Mouse (Mus musculus) cortical plate, adult 2 months (tissue): Measurements from ENCODE around the gene Neurl1b. TPM values are rescaled to one million over a fixed set of nuclear protein-coding genes. Genes with fewer than 3 reads are reported as not detected.

Experiments
- H3K27ac ChIP-seq: fragments of 200-500 bp; 2 replicates; pipeline ENCODE4 v1.5.1; 2012; ENCODE audit warnings: low read length, control low read depth, inconsistent platforms; ENCODE audit not compliant: insufficient read depth
- H3K4me1 ChIP-seq: fragments of 200-500 bp; 2 replicates; pipeline ENCODE4 v1.6.1; 2011; ENCODE audit warnings: low read length; ENCODE audit not compliant: control insufficient read depth, insufficient read depth
- H3K4me3 ChIP-seq: fragments of 200-500 bp; 2 replicates; pipeline ENCODE4 v1.5.1; 2011; ENCODE audit warnings: mild to moderate bottlenecking, low read length, control low read depth; ENCODE audit not compliant: insufficient read depth
- CTCF ChIP-seq: fragments of 200-500 bp; IDR thresholded peaks from 2 replicates; pipeline ENCODE4 v1.5.1; 2011; ENCODE audit warnings: mild to moderate bottlenecking, control low read depth, low read length; ENCODE audit not compliant: insufficient read depth; ENCODE audit errors: extremely low read depth
- POLR2A ChIP-seq: fragments of 200-500 bp; IDR thresholded peaks from 2 replicates; pipeline ENCODE4 v1.6.1; 2011; ENCODE audit warnings: mild to moderate bottlenecking, low read length, control low read depth; ENCODE audit not compliant: insufficient read depth; ENCODE audit errors: extremely low read depth
- polyA plus RNA-seq: library from polyadenylated mRNA; depleted of rRNA; stranded (reverse); fragments of >200 nt; gene quantifications from 2 replicates; pipeline ENCODE4 v1.2.3, GENCODE M21; 2012

The Neurl1b gene
- polyA plus RNA-seq, 1 experiment = 53.4 TPM

- no peak overlapping the region for H3K4me3 ChIP-seq
- no peak overlapping the region for H3K27ac ChIP-seq
- TF ChIP-seq CTCF (no peak), POLR2A (no peak)
- peaks cover 6% of the 10 kb centered on the region for H3K4me1 ChIP-seq
Measured at GRCm38 (mm10) chr17:26420491-26421247, 6.0 kb downstream of the Neurl1b start.

- no peak overlapping the region for H3K4me3 ChIP-seq
- peak; percentile 61 for TF ChIP-seq CTCF
- no peak for TF ChIP-seq POLR2A
- peaks cover 6% of the 10 kb centered on the region for H3K4me1 ChIP-seq
- no peak overlapping the region for H3K27ac ChIP-seq
Measured at GRCm38 (mm10) chr17:26421561-26421960, 6.9 kb downstream of the Neurl1b start.

- Histone ChIP-seq H3K4me3 (no peak overlapping the region), H3K4me1 (peaks cover 6% of the 10 kb centered on the region), H3K27ac (no peak overlapping the region)
- TF ChIP-seq POLR2A (no peak), CTCF (no peak)
Measured at GRCm38 (mm10) chr17:26422390-26422789, 7.8 kb downstream of the Neurl1b start.

GRCm38 (mm10) chr17:26423967-26424641, 9.5 kb downstream of the Neurl1b start:
- Histone ChIP-seq H3K4me3 (no peak overlapping the region), H3K4me1 (peaks cover 6% of the 10 kb centered on the region), H3K27ac (no peak overlapping the region)
- 0 out of 2 replicates have a peak, but pooled peaks have one; percentile 3 for TF ChIP-seq CTCF
- no peak for TF ChIP-seq POLR2A

- H3K27ac ChIP-seq = no peak overlapping the region
- H3K4me1 ChIP-seq = peaks cover 6% of the 10 kb centered on the region
- TF ChIP-seq POLR2A (no peak), CTCF (no peak)
- H3K4me3 ChIP-seq = no peak overlapping the region
Measured at GRCm38 (mm10) chr17:26424973-26425735, 10.5 kb downstream of the Neurl1b start.

DNA sequence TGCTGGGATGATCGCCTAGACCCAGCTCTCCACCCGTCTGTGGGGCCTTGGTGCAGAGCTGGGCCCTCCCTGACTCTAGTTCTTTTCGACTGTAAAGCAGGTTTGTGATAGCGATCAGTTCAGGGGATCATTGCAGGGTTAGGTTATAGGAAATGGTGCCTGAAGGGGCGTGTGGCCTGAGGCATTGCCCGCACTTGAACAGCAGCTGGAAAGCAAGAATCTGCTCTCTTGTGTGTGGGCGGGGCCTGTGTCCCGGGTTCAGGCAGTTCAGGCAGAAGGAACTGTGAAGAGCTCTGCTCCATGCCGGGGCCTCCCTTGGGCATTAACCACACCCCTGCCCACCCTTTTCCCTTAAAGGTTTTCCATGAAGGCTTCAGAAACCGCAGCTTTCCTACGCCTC, 18.7 kb downstream of the Neurl1b start:
- Histone ChIP-seq H3K27ac (no peak overlapping the region), H3K4me3 (no peak overlapping the region), H3K4me1 (peaks cover 3% of the 10 kb centered on the region)
- TF ChIP-seq CTCF (no peak), POLR2A (no peak)

DNA sequence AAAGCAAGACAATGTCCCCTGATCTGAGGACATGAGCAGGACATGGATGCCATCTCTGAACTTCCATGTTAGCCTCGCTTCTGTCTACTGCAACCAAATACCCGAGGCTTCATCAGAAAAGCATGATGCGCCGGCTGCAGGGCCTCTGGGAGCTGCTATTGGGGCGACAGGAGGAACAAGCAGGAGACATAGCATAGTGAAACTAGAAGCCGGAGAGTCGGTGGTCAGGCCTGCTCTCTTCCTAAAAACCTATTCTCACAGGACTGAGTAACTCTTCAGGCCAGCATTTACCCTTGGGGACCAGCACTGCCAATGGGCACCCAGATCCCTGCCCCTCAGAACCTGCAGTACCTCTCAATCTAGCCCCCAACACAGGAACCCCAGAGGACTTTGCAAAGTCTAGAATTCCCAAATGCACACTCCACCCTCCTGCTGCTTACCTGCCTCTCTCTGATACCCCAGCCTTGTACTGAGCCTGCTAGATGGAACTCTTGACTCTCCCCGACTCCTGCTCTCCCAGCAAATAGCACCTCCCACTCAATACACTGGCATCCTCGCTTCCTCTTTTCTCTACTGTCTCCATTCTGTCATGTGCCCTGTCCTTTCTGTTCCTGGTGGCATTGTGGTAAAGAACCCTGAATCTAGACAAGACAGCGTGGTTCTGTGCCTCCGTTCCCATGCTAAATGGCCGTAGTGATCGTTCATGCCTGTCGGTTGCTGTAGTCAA, 22.6 kb downstream of the Neurl1b start:
- Histone ChIP-seq H3K4me1 (peaks cover 5% of the 10 kb centered on the region; the same call in 1 of the 2 replicates), H3K27ac (no peak overlapping the region), H3K4me3 (no peak overlapping the region)
- no peak for TF ChIP-seq POLR2A

- Histone ChIP-seq H3K4me1 (peaks cover 5% of the 10 kb centered on the region; the same call in 1 of the 2 replicates), H3K27ac (no peak overlapping the region), H3K4me3 (no peak overlapping the region)
- TF ChIP-seq POLR2A (no peak), CTCF (no peak)
Measured at GRCm38 (mm10) chr17:26439001-26439400, 24.4 kb downstream of the Neurl1b start.

DNA sequence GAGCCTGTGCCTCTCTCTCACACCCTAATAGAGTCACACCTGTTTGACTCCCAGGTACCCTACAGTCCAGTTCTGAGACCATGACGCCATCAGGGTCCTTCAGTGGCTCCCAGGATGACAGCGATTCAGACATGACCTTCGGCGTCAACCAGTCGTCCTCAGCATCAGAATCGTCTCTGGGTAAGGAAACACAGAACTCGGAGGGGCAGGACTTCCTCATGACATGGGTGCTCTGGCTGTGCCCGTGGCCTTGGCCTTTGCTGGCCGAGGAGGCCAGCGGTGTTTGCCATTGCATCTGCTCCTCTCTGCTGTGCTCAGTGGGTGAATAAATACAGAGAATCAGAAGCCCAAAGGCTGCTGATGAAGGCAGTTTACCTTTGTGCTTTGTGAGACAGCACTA, 26.4 kb downstream of the Neurl1b start:
- H3K27ac ChIP-seq = no peak overlapping the region
- H3K4me3 ChIP-seq = no peak overlapping the region
- H3K4me1 ChIP-seq = peaks cover 5% of the 10 kb centered on the region; the same call in 1 of the 2 replicates
- TF ChIP-seq POLR2A = no peak
- TF ChIP-seq CTCF = no peak
